Mouse (Mus musculus) forelimb bud, embryonic 11.5 days (tissue): ENCODE results near the gene Tbc1d10a.

Source experiments
- DNase-seq: peaks from one replicate; pipeline ENCODE4 v3.0.0-alpha.2; 2012; ENCODE audit warnings: low read depth, low spot score

Tbc1d10a gene

DNA sequence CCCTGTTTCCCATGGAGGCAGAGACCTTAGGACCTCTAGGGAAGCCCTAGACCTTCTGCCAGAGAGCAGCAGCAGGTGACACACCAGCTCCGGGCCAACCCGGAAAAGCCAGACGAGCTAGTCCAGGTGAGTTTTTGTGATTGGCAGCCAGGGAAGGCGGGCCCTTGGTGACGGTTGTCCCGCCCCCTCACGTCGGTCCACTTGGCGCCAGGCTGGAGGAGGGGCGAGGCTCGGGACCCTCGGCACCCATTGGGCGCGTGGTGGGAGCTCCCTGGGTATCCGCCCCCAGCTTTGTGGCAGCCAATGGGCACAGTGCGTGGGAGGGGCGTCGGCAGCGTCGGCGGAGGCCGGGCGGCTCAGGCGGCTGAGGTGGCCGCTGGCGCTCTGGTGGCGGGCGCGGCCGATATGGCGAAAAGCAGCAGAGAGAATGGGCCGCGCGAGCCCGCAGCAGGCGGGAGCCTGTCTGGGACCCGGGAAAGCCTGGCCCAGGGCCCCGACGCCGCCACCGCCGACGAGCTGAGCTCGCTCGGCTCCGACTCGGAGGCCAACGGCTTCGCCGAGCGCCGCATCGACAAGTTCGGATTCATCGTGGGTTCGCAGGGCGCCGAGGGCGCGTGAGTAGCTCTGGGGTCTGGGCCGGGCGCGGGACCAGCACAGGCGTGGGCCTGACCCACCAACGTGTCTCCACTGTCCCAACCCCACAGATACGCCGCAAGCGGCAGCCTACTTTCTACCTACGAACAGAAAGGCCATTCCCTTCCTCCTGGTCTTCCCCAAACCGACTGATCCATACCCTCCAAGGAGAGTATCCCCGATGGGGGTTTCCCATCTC is at the start of gene Tbc1d10a:
Gene Tbc1d10a, plus strand, starts transcription at position 304 of the 832 bp plus-strand sequence.
- DNase-seq, result peak; percentile 95

DNA sequence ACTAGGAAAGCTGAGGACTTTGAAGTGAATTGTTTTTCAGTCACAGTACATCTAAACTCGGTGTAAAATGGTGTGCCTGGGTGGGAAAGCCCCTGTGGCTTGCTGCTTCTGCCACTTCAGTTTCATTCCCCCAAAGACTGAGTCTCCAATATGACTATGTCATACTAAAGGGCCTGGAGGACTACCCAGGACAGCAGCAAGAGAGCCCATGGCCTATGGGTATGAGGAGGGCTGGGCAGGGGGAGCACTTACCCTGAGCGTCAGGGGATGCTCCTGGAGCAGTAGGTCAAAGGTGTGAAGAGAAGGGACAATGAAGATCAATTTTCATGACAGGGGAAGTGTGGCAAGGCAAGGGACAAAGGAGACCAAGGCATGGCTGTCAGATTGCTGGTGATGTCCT is 47.6 kb upstream of the Tbc1d10a start:
- DNase-seq, result no peak

DNA sequence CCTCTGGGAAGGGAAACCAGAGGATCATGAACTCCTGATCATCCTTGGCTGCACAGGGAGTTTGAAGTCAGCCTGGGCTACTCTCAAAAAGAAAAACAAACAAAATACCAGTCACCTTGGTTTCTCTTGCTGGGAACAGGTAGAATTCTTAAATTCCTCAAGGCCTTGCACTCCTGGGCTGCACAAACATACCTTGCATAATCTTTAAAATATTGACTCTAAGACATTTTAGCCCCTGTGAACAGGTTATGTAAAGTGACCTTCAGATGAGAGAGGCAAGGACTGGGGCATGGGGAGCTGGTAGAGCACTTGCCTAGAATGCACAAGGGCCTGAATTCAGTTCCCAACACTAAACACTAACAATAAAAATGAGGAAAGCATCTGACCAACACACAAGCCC is 45.1 kb upstream of the Tbc1d10a start:
- DNase-seq, result no peak

DNA sequence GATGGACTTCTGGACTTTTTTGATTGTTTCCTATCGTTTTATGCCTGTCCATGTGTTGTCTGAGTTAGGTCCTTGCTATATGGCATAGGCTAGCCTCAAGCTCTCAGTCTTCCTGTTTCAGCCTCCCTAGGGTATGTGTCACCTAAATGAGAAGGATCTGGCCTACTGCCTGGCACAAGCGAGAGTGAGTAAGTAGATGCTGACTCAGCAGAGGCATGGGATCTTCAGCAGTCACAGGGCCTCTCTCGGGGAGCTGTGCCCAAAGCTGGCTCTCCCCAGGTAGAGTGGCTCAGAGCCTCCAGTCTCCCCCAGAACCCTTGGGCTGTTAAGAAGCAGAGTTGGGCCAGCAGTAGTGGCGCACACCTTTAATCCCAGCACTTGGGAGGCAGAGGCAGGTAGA is 44.2 kb upstream of the Tbc1d10a start:
- DNase-seq, result no peak

DNA sequence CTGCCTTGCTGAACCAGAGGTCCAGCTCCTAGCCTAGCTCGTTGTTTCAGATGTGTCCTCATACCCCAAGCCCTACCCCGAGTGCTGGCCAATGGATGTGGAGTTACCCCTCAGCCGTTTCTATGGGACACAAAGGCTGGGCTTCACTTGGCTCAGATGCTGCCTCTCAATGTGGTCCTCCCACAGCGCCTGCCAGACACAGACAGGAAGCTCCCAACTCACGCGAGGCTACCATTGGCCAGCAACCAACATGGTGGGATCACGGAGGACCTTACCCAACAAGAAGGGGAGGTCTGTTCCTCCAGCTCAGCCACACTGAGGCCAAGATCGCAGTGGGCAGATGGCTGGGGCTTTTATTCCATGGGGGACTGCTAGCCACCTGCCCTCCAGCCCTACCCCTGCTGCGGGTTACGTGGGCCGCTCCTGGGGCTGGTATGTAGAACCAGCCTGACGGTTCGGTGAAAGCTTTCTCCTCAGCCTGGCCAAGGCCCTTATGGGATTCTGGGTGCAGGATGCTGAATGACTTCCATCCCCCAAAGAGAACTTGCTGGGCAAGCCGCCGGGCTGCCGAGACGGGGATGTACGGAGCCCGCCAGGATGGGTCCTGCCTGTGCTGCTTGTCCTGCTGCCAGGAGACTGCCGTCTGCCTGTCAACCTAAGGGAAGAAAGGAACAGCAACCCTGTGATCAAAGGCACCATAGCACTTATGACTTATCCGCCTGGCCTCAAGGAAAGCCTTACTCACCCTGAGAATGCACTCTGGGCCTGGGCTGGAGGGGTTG is 43.1 kb upstream of the Tbc1d10a start:
- DNase-seq, result no peak

DNA sequence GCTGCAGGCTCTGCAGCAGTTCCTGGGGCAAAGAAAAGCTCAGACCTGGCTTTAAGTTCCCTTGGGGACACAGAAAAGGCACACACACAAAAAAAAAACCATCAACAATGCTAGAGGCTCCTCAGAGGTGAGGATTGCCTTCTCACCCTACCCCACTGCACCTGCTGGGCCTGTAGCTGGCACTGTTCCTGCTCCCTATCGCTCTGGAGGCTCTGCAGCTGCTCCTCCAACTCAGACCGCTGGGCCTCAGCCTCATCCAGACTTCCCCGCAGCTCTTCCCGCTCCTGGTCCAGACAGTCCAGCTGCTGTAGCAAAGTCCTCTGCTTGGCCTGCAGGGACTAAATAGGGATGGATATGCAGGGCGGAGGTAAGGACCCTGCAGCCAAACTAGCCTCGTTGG is 40.2 kb upstream of the Tbc1d10a start:
- no peak for DNase-seq

DNA sequence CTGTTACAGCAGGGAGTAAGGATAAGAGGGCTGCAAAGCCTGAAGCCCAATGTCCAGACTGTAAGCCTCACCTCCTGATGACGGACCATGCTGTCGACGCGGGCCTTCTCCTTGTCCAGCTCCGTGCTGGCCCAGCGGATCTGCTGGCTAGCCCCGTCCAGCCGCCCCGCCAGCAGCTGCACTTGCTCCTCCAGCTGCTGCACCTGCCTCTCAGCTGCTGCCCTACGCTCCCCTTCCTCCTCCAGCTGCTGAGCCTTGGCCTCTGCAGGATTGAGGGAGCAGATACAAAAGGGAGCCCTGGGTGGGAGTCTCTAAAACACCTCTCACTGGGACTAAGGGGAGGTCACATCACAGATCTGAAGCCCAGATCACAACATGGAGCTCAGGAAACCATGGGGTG is 39.5 kb upstream of the Tbc1d10a start:
- no peak for DNase-seq

DNA sequence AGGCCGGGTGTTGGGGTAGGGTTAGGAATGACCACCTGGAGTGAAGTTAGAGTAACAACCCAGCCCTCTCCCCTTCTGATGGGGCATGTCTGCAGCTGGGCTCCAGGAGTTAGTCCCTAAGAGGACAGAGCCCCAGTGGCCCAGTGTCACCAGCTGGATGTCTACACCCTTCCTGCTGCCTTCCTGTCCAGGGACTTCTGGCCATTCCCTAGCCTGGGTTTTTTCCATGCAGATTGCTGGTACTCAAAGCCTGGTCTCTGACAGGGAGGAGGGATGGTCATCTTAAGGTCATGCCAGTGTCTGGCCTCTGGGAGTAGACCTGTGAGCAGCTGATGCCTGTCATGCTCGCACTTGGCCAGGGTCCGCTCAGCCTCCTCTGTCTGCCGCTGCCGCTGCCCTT is 38.5 kb upstream of the Tbc1d10a start:
- no peak for DNase-seq

DNA sequence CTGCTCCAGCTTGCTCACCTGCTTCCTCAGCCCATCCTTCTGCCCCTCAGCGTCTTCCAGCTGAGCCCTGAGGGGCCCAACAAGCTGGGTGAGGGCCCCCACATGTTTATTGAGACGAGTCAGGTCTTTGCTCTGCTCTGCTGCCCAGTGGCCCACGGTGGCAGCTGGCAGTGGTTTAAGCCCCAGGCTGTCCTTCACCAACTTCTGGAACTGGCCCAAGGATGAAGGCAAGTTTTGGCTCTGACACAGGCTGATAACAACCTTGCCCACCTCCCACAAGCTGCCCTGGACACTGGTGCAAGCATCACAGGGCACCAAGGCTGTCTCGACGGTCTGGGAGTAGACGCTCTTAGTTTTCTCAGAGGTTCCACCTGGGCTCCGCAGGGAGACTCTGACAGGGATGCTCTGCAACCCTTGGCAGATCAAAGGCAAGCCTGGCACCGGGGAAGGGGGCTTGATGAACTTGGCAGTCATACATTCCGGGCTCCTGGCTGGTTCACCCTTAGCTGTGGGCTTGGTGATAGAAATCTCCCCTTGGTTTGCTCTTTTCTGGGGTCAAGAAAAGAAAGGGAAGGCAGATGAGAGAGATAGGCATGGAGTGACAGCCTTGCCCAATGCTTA is 37.9 kb upstream of the Tbc1d10a start:
- DNase-seq, result no peak

DNA sequence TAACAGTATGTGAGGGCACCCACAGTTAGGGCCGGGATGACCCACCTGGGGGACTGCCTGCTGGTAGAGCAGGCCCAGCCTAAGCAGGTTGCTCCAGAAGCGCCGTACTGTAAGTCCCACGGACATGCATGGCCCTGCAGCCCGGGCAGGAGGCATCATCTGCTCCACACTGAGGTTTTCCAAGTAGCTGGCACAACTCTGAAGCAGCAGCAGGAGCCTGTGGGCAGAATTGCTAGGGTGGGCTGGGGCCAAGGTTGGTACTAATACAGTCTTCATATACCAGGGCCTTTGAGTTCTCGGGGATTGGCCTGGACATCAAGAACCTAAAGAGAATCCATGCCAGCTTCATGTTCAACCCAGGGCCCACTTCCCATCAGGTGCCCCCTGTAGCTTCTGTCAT is 36.7 kb upstream of the Tbc1d10a start:
- no peak for DNase-seq

DNA sequence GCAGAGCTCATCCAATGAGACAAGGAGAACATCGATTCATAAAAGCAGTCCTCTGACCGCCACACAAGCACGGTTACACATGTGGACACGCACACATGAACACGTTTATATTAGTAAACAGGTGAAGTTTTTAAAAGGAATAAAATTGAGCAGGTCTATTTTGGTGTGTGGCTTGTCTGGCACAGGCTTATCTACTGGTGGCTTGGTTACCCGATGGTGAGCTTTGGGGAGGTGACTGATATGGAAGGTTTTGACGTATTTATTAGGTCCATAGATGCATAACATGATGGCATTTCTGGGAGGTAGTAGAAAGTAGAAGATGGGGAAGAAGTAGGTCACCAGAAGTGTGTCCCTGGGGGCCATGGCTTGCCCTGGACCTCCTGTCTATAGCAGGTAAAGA is 32.9 kb upstream of the Tbc1d10a start:
- no peak for DNase-seq

DNA sequence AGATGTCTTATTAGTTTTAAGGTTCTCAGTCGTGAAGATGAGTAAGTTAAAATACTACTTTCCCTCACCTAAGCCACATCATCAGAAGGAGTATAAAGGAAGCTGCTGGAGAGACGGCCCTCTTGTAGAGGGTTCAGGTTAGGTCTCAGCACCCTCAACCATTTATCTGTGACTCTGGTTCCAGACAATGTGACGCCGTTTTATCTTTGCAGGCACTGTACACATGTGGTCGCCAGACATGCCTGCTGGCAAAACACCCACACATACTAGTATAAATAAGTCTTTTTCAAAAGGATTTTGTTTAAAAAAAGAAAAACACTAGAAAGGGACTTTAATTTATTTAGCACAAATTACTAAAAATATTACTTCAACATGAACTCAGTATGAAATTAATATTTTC is 30.9 kb upstream of the Tbc1d10a start:
- DNase-seq, result no peak

DNA sequence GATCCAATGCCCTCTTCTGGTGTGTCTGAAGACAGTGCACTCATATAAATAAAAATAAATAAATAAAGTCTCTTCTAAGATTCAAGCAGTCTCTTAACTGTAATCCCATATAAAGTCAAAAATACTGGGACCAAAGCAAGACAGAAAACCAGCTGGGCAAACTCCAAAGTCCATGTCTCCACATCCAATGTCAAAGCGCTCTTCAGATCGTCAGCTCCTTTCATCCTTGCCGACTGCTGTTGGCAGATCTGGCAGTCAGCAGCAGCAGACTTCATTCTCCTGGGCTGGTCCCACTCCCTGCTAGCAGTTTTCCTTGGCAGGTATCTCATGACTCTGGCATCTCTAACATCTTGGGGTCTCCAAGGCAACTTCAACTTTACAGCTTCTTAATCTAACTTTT is 27.9 kb upstream of the Tbc1d10a start:
- DNase-seq, result no peak

DNA sequence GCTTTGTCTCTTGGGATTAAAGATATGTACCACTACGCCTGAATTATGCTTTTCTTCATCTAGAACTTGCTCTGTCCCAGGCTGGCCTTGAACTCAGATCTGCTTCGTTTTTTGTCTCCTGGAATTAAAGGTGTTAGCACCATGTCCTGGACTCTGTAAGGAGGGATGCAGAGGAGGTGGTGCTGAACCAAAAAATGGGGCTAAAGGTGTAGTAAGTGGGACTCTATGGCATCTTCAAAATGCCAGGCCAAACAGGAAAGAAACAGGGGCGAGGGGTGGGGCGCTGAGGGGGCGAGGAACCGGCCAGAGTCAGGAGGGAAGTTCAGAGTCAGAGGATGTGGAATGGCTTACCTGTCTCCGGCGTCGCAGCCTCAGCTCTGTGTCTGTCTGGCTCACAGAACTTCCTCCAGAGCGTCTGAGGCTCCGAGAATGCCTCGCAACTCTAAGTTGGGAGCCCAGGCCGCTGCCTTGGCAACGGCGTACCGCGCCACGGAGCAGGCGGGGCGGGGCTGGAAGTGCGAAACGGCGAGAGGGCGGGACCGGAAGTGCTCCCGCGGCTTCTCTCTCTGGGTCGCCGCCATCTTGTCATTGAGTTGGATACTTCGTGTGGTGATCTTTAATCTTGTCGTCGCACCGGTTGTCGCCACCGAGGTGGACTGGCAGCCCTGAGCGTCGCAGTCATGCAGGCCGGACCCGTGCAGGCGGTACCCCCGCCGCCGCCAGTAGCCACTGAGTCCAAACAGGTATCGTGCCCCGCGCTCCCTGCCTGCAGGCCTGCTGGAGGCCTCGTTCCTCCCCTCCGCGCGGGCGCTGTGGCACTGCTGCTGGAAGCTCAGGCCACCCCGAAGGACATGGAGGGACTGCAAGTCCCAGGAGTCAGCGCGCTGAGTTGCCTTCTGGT is 26.5 kb upstream of the Tbc1d10a start, which contains the start of the genes Ccdc157 and Sf3a1:
Gene Ccdc157, minus strand, starts transcription at position 486 of the 901 bp plus-strand sequence.
Gene Sf3a1, plus strand, starts transcription at position 543 of the 901 bp plus-strand sequence.
- peak; percentile 88 for DNase-seq

DNA sequence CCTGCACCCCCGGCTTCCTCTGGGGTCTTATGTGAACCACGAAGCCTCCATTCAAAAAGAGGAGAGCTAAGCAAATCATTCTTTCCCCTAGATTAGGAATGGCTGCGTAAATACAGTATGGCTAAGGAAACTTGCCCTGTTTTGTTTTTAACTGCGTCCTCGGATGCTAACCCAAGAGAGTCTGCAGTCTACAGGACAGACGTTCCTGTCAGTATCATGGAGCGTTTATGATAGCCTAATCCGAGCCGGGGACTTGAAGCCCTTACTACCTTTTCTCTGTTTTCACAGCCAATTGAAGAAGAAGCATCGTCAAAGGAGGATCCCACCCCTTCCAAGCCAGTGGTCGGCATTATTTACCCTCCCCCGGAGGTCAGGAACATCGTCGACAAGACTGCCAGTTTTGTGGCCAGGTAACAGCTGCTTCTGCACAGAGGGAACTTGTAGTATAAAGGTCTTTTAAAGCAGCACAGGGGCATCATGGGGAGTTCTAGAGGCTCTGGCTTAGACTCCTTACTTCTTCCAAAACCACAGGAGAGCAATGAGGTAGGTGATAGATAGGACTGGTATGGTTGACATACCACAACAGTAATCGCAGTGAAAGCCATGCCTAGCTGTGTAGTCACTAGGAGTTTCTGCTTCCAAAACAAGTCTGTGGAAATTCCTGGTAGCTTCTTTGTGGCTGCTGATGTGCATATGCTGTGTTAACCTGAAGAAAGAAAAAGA is 25.7 kb upstream of the Tbc1d10a start:
- no peak for DNase-seq

DNA sequence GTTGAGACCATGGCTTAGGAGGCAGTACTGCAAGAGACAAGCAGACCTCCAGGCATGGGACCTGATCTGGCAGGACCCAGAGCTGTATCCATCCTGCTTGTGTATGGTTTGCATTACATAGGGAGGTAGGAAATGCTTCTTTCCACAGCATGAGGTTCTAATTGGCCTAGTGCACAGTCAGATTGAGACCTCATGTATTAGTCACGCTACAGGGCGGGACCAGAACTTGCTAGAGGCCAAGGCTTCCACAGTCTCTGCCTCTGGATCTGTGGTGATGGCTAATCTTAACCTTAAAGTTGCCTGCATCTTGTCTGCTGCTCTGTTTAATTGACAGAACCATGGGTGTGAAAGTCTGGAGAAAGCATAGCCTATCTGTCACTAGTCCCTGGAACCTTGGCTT is 21.9 kb upstream of the Tbc1d10a start:
- DNase-seq, result no peak

DNA sequence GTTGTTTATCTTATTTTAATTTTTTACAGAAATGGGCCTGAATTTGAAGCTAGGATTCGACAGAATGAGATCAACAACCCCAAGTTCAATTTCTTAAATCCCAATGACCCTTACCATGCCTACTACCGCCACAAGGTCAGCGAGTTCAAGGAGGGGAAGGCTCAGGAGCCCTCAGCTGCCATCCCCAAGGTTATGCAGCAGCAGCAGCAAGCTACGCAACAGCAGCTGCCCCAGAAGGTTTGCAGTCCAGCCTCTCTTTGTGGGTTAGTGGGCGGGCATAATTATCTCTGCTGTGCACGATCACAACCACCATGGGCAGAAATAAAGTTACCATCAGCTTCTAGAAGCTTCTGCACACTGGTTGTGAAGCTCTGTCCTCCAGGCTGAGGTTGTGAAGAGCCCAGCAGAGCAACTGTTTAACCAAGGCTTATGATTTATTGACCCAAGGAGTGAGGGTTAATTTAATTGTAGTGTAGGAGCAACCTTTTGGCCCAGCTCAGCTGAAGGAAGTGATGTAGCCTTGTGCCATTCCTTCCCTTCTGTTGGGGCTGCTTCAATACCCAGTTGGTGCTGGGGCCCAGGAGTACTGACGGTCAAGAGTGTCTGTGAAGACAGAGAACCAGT is 20.0 kb upstream of the Tbc1d10a start:
- no peak for DNase-seq

DNA sequence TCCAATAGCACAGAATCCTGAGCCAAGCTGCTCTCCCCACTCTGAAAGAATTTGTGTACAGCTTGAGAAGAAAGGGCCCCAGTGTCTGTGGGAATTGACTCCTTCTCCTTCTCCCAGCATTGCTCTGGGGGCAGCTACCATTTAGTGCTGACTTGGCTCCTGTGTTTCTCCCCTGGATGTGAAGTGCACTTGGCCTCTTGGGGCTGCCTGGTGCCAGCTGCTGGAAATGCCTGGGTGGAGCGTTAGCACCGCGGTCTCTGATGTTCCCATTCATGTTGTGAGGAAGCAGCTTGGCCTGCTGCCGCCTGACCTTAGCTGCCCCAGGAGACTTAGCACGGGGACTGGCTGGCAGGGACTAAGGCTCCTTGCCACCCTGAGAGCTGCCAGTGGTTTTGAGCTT is 12.0 kb upstream of the Tbc1d10a start:
- no peak for DNase-seq

DNA sequence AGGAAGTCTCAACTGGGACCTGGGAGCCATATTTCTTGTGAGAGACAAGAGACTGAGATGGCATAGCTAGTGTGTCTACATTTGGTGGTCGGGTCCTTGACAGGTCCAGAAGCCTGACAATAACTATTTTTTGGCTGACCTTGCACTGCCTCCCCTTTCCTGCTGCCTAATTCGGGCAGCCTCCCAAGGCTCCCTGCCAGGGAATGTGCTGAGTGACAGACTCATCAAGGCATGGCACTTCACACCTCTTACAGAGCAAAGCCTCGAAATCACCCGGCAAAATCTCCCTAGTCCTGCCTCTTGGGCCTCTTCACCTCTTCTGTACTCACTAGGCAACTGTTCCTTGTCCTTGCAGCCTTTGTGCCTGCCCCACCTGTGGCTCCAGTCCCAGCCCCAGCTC is 8.9 kb upstream of the Tbc1d10a start:
- DNase-seq, result no peak

DNA sequence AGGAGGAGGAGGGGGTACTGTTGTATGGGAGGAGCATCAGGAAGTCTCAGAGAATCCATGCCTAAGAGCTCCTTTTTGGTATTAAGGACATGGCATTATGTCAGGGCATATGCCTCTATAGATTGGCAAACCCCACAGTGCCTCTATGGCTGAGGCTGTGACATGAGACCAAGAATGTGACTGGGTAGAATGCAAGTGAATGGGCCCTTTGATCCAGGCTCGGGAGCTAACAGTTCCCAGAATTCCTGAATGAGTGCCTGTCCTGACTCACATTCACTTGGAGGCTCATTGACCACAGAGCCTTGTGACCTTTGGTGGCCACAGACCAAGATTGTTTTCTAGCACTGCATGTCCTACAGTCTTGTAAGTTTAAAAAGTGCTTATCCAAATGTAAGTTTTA is 4.5 kb upstream of the Tbc1d10a start:
- no peak for DNase-seq
